Mouse (Mus musculus): ENCODE data around the gene Olfr312.
"Not testable (repeated sequence)": the region's sequence is repeated elsewhere in the genome, so short reads cannot be mapped to it uniquely, and the experiment has no call there.

Gene Olfr312

GRCm38 (mm10) chr11:58828937-58829336 is at the start of gene Olfr312:
Olfr312 (plus strand) TSS chr11:58829237.
- in situ Hi-C loops (cut with MboI, MseI) = not testable (repeated sequence)

GRCm38 (mm10) chr11:58782480-58783089 is 46.5 kb upstream of the Olfr312 start, which contains the start of gene Olfr314:
Olfr314 (plus strand) TSS chr11:58782952.
- in situ Hi-C loops (cut with MboI, MseI) = no loop called here

DNA sequence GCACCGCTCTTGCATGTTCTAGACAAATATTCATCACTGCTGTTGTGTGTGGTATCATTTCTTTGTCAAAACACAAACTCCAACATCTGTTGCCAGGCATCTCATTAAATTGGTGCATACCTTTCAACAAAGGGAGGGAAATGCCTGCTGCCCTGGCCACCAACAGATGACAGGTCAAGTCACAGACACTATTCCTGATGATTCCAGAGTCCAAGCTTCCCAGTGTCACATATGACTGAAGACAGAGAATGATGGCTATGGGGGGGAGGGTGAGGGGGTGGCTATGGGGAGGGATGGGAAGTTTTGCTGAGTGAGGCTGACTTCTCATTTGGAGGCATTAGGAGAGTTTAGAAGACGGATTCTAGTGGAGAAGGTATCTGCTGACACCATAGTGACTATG is 44.9 kb upstream of the Olfr312 start:
- in situ Hi-C loops (cut with MboI, MseI) = no loop called here

GRCm38 (mm10) chr11:58787651-58788050 is 41.4 kb upstream of the Olfr312 start:
- in situ Hi-C loops (cut with MboI, MseI) = no loop called here

DNA sequence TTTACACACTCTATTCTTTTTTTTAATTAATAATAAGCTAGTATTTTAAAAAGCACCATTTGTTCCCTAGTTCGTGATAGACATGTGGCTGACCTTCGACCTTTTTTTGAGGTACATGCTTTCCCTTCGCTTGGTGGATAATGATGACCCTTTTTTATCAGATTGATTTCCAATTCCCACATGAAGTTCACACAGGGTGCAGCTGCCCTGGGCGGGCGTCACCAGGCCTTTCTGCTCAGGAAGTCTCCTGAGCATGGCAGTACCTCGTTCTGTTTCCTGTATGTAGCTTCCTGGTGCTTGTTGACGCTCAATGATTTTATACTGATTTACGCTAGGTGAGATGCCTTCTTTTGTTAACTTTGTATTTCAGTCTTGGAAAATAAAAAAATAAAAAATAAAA is 40.7 kb upstream of the Olfr312 start:
- in situ Hi-C loops (cut with MboI, MseI) = no loop called here

- in situ Hi-C loops (cut with MboI, MseI) = no loop called here
These were observed 39.5 kb upstream of the Olfr312 start for GRCm38 (mm10) chr11:58789532-58789931.

GRCm38 (mm10) chr11:58790053-58790452 is 39.0 kb upstream of the Olfr312 start:
- in situ Hi-C loops (cut with MboI, MseI) = no loop called here

- in situ Hi-C loops (cut with MboI, MseI) = no loop called here
These were observed 38.4 kb upstream of the Olfr312 start for GRCm38 (mm10) chr11:58790646-58791045.

DNA sequence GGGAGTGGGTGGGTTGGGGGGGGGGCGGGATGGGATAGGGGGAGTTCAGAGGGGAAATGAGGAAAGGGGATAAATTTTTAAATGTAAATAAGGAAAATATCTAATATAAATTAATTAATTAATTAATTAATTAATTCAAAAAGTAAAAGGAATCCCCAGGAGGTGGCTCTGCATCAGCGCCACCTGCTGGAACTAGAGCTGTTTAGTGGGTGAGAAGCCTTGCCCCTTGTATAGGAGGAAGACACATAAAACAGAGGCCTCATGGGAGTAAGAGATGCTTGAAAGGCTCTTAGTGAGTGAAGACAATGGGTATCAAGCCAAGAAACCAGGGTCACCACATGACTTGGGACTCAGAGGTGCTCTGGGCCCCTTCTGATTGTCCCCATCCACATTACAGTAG is 33.2 kb upstream of the Olfr312 start:
- in situ Hi-C loops (cut with MboI, MseI) = no loop called here

DNA sequence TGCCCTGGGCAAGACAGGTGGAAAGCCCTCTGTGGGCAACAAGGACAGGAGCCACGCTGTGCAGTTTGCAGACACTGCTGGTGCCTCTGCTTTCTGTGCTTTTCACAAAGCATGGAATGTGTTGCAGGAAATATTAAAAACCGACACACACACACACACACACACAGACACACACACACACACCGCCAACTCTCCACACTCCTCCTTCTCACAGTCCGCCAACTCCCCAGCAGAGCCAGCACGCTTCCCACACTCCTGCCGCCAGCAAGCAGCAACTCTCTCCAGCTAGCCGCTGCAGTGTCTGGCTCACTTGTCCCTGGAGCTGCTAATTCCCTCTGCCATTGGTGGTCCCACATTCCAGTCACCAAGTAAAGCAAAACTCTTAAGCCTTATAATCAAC is 32.2 kb upstream of the Olfr312 start:
- in situ Hi-C loops (cut with MboI, MseI) = no loop called here

GRCm38 (mm10) chr11:58799747-58800146 is 29.3 kb upstream of the Olfr312 start:
- in situ Hi-C loops (cut with MboI, MseI) = no loop called here

GRCm38 (mm10) chr11:58801558-58802228 is 27.3 kb upstream of the Olfr312 start, which contains the start of gene Fam183b:
Fam183b (minus strand) TSS chr11:58801960.
- in situ Hi-C loops (cut with MboI, MseI) = no loop called here

DNA sequence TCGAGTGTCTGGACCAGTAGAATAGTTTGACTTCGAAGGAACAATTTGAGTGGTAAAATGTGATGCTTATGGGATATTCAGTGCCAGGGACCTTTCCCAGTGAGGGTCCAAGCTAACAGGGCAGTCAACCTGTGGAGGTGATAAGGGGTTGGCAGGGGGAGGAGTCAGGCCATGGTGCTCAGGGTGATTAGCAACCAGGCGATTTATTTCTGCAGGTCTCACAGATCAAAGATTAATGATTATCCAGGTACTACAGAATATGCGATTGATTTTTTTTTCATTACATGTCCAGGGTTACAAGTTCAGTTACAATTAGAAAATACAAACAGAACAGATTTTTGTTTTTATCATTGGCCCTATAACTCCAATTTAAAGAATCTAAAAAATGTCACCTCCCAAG is 25.2 kb upstream of the Olfr312 start:
- in situ Hi-C loops (cut with MboI, MseI) = no loop called here

GRCm38 (mm10) chr11:58804393-58804792 is 24.6 kb upstream of the Olfr312 start:
- in situ Hi-C loops (cut with MboI, MseI) = no loop called here

- in situ Hi-C loops (cut with MboI, MseI) = no loop called here
These were observed 17.0 kb upstream of the Olfr312 start for GRCm38 (mm10) chr11:58812001-58812400.

GRCm38 (mm10) chr11:58814700-58815099 is 14.3 kb upstream of the Olfr312 start, which contains the start of gene Olfr313:
Olfr313 (plus strand) TSS chr11:58815000.
- in situ Hi-C loops (cut with MboI, MseI) = not testable (repeated sequence)

GRCm38 (mm10) chr11:58815676-58816075 is 13.4 kb upstream of the Olfr312 start:
- in situ Hi-C loops (cut with MboI, MseI) = no loop called here

GRCm38 (mm10) chr11:58829764-58830163 is 727 bp downstream of the Olfr312 start:
- in situ Hi-C loops (cut with MboI, MseI) = no loop called here

GRCm38 (mm10) chr11:58832541-58832940 is 3.5 kb downstream of the Olfr312 start:
- in situ Hi-C loops (cut with MboI, MseI) = not testable (repeated sequence)

GRCm38 (mm10) chr11:58838951-58839350 is 9.9 kb downstream of the Olfr312 start, which contains the start of gene Olfr311:
Olfr311 (plus strand) TSS chr11:58839251.
- in situ Hi-C loops (cut with MboI, MseI) = not testable (repeated sequence)

DNA sequence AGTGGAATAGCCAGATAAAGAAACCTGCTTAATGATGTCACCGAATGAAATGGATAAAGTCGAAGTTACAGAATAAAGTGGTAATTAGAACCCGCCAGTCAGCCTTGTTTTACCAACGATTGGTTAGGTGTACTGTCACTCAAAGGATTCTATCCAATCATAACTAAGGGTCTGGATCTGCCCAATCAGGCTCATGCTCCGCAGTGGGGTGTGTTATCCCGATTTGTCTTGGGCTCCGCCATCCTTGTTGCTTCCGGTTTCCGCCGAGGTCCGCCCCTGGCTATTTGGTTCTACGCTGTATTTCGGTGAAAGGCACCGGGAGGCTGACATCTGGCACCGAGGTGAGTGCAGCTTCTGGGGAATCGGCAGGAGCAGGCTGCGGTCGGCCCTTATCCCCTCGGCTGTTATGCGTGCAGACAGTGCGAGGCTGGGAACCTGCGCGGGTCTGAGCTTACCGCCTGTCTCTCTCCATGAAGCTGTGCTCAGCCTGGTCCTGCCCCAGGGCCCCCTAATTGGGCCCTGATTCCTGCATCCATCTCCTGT is 18.0 kb downstream of the Olfr312 start, which contains the start of gene Gm12258:
Gene Gm12258 (plus strand): TSS at position 240 of the 543 bp plus-strand sequence.
- in situ Hi-C loops (cut with MboI, MseI) = loop anchor here (10.0 kb wide), 1 partner anchor 1322 kb away; no protein-coding TSS in a partner anchor

DNA sequence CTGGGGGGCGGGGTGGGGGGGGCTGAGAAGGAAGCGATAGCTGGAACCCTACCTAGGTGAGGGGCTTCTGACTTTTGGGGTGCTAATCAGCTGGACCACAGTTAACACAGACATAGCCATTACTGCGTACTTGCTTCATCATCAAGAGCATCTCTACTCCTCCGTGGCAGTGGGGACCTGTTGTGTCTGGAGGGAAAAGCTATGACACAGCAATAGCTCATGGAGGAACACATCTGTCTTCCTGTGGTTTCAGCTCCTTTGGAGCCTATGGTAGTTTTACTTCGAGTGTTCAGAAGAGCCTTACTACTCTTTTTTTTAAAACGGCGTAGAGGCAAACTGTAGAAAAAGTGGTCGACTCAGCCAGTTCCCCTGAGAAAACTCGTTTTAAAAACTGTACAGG is 18.6 kb downstream of the Olfr312 start:
- in situ Hi-C loops (cut with MboI, MseI) = loop anchor here (10.0 kb wide), 1 partner anchor 1323 kb away; no protein-coding TSS in a partner anchor

Measured in regulatory T cell (primary cell).